Mouse (Mus musculus) midbrain, embryonic 13.5 days (tissue): ENCODE data around the gene Slc5a3. TPM values are rescaled to one million over a fixed set of nuclear protein-coding genes. Genes with fewer than 3 reads are reported as not detected.

ENCODE experiments used
- ATAC-seq: fragments of 200-750 bp; cut with Nextera tagmentation; 2 replicates; pipeline ENCODE4 v1.8.0; 2017; ENCODE audit warnings: mild to moderate bottlenecking, moderate TSS enrichment, moderate library complexity
- H3K27ac ChIP-seq: fragments of 300-500 bp; sonication (generic); 2 replicates; pipeline ENCODE4 v1.5.1; 2015; ENCODE audit warnings: inconsistent platforms, mild to moderate bottlenecking, moderate library complexity
- H3K27me3 ChIP-seq: fragments of 300-500 bp; sonication (generic); 2 replicates; pipeline ENCODE4 v1.6.1; 2015; ENCODE audit warnings: mild to moderate bottlenecking, inconsistent platforms
- H3K36me3 ChIP-seq: fragments of 300-500 bp; sonication (generic); 2 replicates; pipeline ENCODE4 v1.6.1; 2015; ENCODE audit warnings: mild to moderate bottlenecking, inconsistent platforms
- H3K4me1 ChIP-seq: fragments of 300-500 bp; sonication (generic); replicated peaks from 2 replicates; pipeline ENCODE4 v1.6.1; 2015; ENCODE audit warnings: inconsistent platforms
- H3K4me2 ChIP-seq: fragments of 300-500 bp; sonication (generic); replicated peaks from 2 replicates; pipeline ENCODE4 v1.6.1; 2015; ENCODE audit warnings: moderate library complexity, mild to moderate bottlenecking, inconsistent platforms
- H3K4me3 ChIP-seq: fragments of 300-500 bp; sonication (generic); replicated peaks from 2 replicates; pipeline ENCODE4 v1.5.1; 2015; ENCODE audit warnings: mild to moderate bottlenecking, inconsistent platforms
- H3K9ac ChIP-seq: fragments of 300-500 bp; sonication (generic); replicated peaks from 2 replicates; pipeline ENCODE4 v1.6.1; 2015; ENCODE audit warnings: mild to moderate bottlenecking, inconsistent platforms
- H3K9me3 ChIP-seq: fragments of 300-500 bp; sonication (generic); 2 replicates; pipeline ENCODE4 v1.6.1; 2016; ENCODE audit warnings: mild to moderate bottlenecking, inconsistent platforms
- WGBS: fragments of 180-500 bp; shearing (Covaris S2); methylation state at CpG from one replicate; pipeline ENCODE4 v1.1.7; 2015; 5-methylcytosine and 5-hydroxymethylcytosine counted together
- polyA plus RNA-seq: library from polyadenylated mRNA; unstranded; fragments of >200 nt; fragmentation: Nextera tagmentation; extraction: Ambion mirVana; gene quantifications from 2 replicates; pipeline ENCODE4 v1.2.1, GENCODE M21; 2015

The Slc5a3 gene
- polyA plus RNA-seq, 1 experiment from 2014 or later = 16.8 TPM

DNA sequence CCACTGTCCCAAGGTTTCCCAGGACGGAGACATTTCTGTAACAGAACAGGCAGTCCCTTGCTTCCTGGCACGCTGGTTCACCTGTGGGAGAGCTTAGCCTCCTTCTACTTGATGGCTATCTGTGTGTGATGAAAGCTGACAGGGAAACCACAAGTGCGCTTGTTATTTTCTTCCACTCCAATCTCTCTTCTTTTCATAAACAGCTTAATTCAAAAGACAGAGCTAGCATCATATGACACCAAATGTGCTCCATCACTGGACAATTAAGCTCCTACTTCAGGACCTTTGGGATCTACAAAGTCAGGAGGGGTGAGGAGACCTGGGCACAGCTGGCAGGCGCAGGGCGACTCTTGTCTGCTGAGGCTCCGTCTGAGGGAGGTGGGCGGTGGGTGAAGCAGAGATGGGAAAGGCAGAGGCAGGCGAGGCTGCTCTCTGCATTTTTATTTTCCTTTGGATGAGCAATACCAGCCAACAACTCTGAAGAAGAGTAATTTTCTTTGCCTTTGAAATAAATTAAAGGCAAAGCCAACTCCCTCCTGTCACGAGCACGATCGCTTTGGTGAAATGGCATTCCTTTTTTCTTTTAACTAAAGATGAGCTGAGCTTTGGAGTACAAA is 76.1 kb downstream of the Slc5a3 start:
- Histone ChIP-seq H3K27me3 (no peaks in the 10 kb centered on the region), H3K4me3 (no peak overlapping the region), H3K9me3 (no peaks in the 10 kb centered on the region), H3K4me1 (peaks cover 7% of the 10 kb centered on the region), H3K27ac (0 out of 2 replicates have a peak overlapping the region, but pooled peaks have one; percentile 30), H3K9ac (no peak overlapping the region), H3K4me2 (no peak overlapping the region), H3K36me3 (no peaks in the 10 kb centered on the region)
- no peak for ATAC-seq
- 84% methylated on average over 11 of the region's 11 CpGs for WGBS

DNA sequence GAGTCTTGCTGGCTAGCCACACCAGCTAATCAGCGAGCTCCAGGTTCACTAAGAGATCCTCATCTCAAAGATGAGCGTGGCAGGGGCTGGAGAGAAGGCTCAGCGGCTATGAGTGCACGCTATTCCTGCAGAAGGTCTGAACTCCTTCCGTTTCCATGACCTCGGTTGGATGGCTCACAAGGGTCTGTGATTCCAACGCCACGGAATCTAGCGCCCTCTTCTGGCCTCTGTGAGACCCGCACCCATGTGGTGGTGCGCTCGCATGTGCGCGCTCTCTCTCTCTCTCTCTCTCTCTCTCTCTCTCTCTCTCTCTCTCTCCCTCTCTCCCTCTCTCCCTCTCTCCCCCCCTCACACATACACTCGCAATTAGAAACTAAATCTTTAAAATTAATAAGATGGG is 78.2 kb downstream of the Slc5a3 start:
- Histone ChIP-seq H3K27ac (no peak overlapping the region), H3K4me3 (no peak overlapping the region), H3K9me3 (no peaks in the 10 kb centered on the region), H3K9ac (no peak overlapping the region), H3K4me2 (no peak overlapping the region), H3K27me3 (no peaks in the 10 kb centered on the region), H3K36me3 (no peaks in the 10 kb centered on the region), H3K4me1 (peaks cover 25% of the 10 kb centered on the region)
- WGBS = 93% methylated on average over 15 of the region's 15 CpGs
- ATAC-seq = no peak

Other genes starting within 250 kb of the Slc5a3 start
- gene Mrps6, start 52 bp upstream of the Slc5a3 start, polyA plus RNA-seq = 149 and 153 TPM in 2 replicates
- gene Gm49711, start within 50 bp of the Slc5a3 start, polyA plus RNA-seq = 0.49 and 0.54 TPM in 2 replicates
- gene Kcne2, start 234.1 kb downstream of the Slc5a3 start, polyA plus RNA-seq = 2.2 and 5.3 TPM in 2 replicates
- 94.2 and 109 TPM in 2 replicates for gene Smim11, start 243.0 kb downstream of the Slc5a3 start, polyA plus RNA-seq